Mouse (Mus musculus) activated CD4-positive, CD25-positive, alpha-beta regulatory T cell, adult 4 months (primary cell): ENCODE data around the gene Wdr66. TPM values are rescaled to one million over a fixed set of nuclear protein-coding genes. Genes with fewer than 3 reads are reported as not detected.
"Not testable (repeated sequence)": the region's sequence is repeated elsewhere in the genome, so short reads cannot be mapped to it uniquely, and the experiment has no call there.

Experiments used
- ATAC-seq: one replicate; pipeline ENCODE4 v1.8.0; 2017
- polyA plus RNA-seq, 2 experiments: library from polyadenylated mRNA; unstranded; fragments of 100-300 nt; shearing (Covaris generic); gene quantifications; one replicate each; pipeline ENCODE4 v1.2.1; 2017

Gene Wdr66
- 1 to 10 TPM in 1 of 2 experiments, under 1 TPM in 1; 0.54 to 1.4 TPM for polyA plus RNA-seq

- ATAC-seq: no peak
Observed at GRCm38 (mm10) chr5:123251834-123252233, at the start of gene Wdr66. Gene Wdr66 (plus strand): TSS chr5:123252102.

GRCm38 (mm10) chr5:123202771-123203170 lies 49.1 kb upstream of the Wdr66 start:
- not testable (repeated sequence) for ATAC-seq

GRCm38 (mm10) chr5:123203591-123203990 lies 48.3 kb upstream of the Wdr66 start:
- ATAC-seq: not testable (repeated sequence)

GRCm38 (mm10) chr5:123222346-123223050 lies 29.4 kb upstream of the Wdr66 start:
- not testable (repeated sequence) for ATAC-seq

- no peak for ATAC-seq
Observed at GRCm38 (mm10) chr5:123223051-123223410, 28.9 kb upstream of the Wdr66 start.

GRCm38 (mm10) chr5:123223861-123224260 lies 28.0 kb upstream of the Wdr66 start:
- not testable (repeated sequence) for ATAC-seq

GRCm38 (mm10) chr5:123226851-123227250 lies 25.1 kb upstream of the Wdr66 start:
- ATAC-seq: no peak

- peak; percentile 71 for ATAC-seq
Observed at GRCm38 (mm10) chr5:123227762-123228523, 24.0 kb upstream of the Wdr66 start.

- no peak for ATAC-seq
Observed at GRCm38 (mm10) chr5:123228524-123228922, 23.4 kb upstream of the Wdr66 start.

- no peak for ATAC-seq
Observed at GRCm38 (mm10) chr5:123229296-123229695, 22.6 kb upstream of the Wdr66 start.

- ATAC-seq: no peak
Observed at GRCm38 (mm10) chr5:123232180-123232579, 19.7 kb upstream of the Wdr66 start.

GRCm38 (mm10) chr5:123235731-123236130 lies 16.2 kb upstream of the Wdr66 start:
- ATAC-seq: peak; percentile 57

- ATAC-seq: no peak
Observed at GRCm38 (mm10) chr5:123236426-123236825, 15.5 kb upstream of the Wdr66 start.

- no peak for ATAC-seq
Observed at GRCm38 (mm10) chr5:123239501-123239900, 12.4 kb upstream of the Wdr66 start.

GRCm38 (mm10) chr5:123245518-123245917 lies 6.4 kb upstream of the Wdr66 start:
- no peak for ATAC-seq

- ATAC-seq: no peak
Observed at GRCm38 (mm10) chr5:123251390-123251789, 512 bp upstream of the Wdr66 start.

GRCm38 (mm10) chr5:123256841-123257755 lies 5.2 kb downstream of the Wdr66 start:
- no peak for ATAC-seq

- peak; percentile 19 for ATAC-seq
Observed at GRCm38 (mm10) chr5:123258990-123259389, 7.1 kb downstream of the Wdr66 start.

- no peak for ATAC-seq
Observed at GRCm38 (mm10) chr5:123260698-123261097, 8.8 kb downstream of the Wdr66 start.

- no peak for ATAC-seq
Observed at GRCm38 (mm10) chr5:123266909-123267308, 15.0 kb downstream of the Wdr66 start.

GRCm38 (mm10) chr5:123268477-123269474 lies 16.9 kb downstream of the Wdr66 start:
- no peak for ATAC-seq

GRCm38 (mm10) chr5:123270917-123271316 lies 19.0 kb downstream of the Wdr66 start:
- no peak for ATAC-seq
